Mouse (Mus musculus) neural tube, embryonic 13.5 days (tissue): Measurements from ENCODE around the gene Rragc. TPM values are rescaled to one million over a fixed set of nuclear protein-coding genes. Genes with fewer than 3 reads are reported as not detected.
"Not testable (repeated sequence)": the region's sequence is repeated elsewhere in the genome, so short reads cannot be mapped to it uniquely, and the experiment has no call there.

Source experiments
- ATAC-seq: fragments of 200-750 bp; cut with Nextera tagmentation; 2 replicates; pipeline ENCODE4 v1.8.0; 2017; ENCODE audit warnings: low read depth, mild to moderate bottlenecking, moderate TSS enrichment, moderate library complexity
- H3K27ac ChIP-seq: fragments of 300-500 bp; sonication (generic); replicated peaks from 2 replicates; pipeline ENCODE4 v1.5.1; 2015; ENCODE audit warnings: moderate library complexity, mild to moderate bottlenecking, inconsistent platforms
- H3K27me3 ChIP-seq: fragments of 300-500 bp; sonication (generic); 2 replicates; pipeline ENCODE4 v1.6.1; 2015; ENCODE audit warnings: mild to moderate bottlenecking, inconsistent platforms
- H3K36me3 ChIP-seq: fragments of 300-500 bp; sonication (generic); 2 replicates; pipeline ENCODE4 v1.6.1; 2015; ENCODE audit warnings: mild to moderate bottlenecking, inconsistent platforms
- H3K4me1 ChIP-seq: fragments of 300-500 bp; sonication (generic); replicated peaks from 2 replicates; pipeline ENCODE4 v1.6.1; 2015; ENCODE audit warnings: inconsistent platforms
- H3K4me2 ChIP-seq: fragments of 300-500 bp; sonication (generic); 2 replicates; pipeline ENCODE4 v1.6.1; 2015; ENCODE audit warnings: inconsistent platforms, mild to moderate bottlenecking, moderate library complexity
- H3K4me3 ChIP-seq: fragments of 300-500 bp; sonication (generic); 2 replicates; pipeline ENCODE4 v1.5.1; 2015; ENCODE audit warnings: mild to moderate bottlenecking, inconsistent platforms
- H3K9ac ChIP-seq: fragments of 300-500 bp; sonication (generic); 2 replicates; pipeline ENCODE4 v1.6.1; 2015; ENCODE audit warnings: moderate library complexity, mild to moderate bottlenecking, inconsistent platforms
- H3K9me3 ChIP-seq: fragments of 300-500 bp; sonication (generic); 2 replicates; pipeline ENCODE4 v1.6.1; 2016; ENCODE audit warnings: inconsistent platforms
- WGBS: fragments of 180-500 bp; shearing (Covaris S2); methylation state at CpG from one replicate; pipeline ENCODE4 v1.1.7; 2015; 5-methylcytosine and 5-hydroxymethylcytosine counted together
- polyA plus RNA-seq: library from polyadenylated mRNA; unstranded; fragments of >200 nt; fragmentation: Nextera tagmentation; extraction: Ambion mirVana; gene quantifications from 2 replicates; pipeline ENCODE4 v1.2.1, GENCODE M21; 2015

Rragc gene
- polyA plus RNA-seq, 1 experiment from 2014 or later: 49.9 TPM

GRCm38 (mm10) chr4:123921055-123921565 lies 3.9 kb downstream of the Rragc start:
- H3K4me3 ChIP-seq: no peak overlapping the region
- no peak overlapping the region for H3K9ac ChIP-seq
- no peak overlapping the region for H3K4me2 ChIP-seq
- H3K36me3 ChIP-seq: peaks cover 52% of the 10 kb centered on the region
- no peaks in the 10 kb centered on the region for H3K27me3 ChIP-seq
- H3K27ac ChIP-seq: no peak overlapping the region
- H3K9me3 ChIP-seq: no peaks in the 10 kb centered on the region
- WGBS: 89% methylated on average over 4 of the region's 4 CpGs
- no peak for ATAC-seq
- H3K4me1 ChIP-seq: peaks cover 18% of the 10 kb centered on the region

GRCm38 (mm10) chr4:123927961-123928360 lies 10.7 kb downstream of the Rragc start:
- Histone ChIP-seq H3K27me3 (no peaks in the 10 kb centered on the region), H3K4me1 (no peaks in the 10 kb centered on the region), H3K9me3 (no peaks in the 10 kb centered on the region), H3K36me3 (peaks cover 89% of the 10 kb centered on the region), H3K9ac (no peak overlapping the region), H3K4me2 (no peak overlapping the region), H3K4me3 (no peak overlapping the region), H3K27ac (no peak overlapping the region)
- no peak for ATAC-seq

- H3K27me3 ChIP-seq: no peaks in the 10 kb centered on the region
- peaks cover 88% of the 10 kb centered on the region for H3K36me3 ChIP-seq
- ATAC-seq: no peak
- H3K9ac ChIP-seq: no peak overlapping the region
- H3K4me3 ChIP-seq: no peak overlapping the region
- H3K27ac ChIP-seq: no peak overlapping the region
- H3K4me1 ChIP-seq: no peaks in the 10 kb centered on the region
- H3K9me3 ChIP-seq: no peaks in the 10 kb centered on the region
- H3K4me2 ChIP-seq: no peak overlapping the region
- 93% methylated on average over 4 of the region's 4 CpGs for WGBS
These were observed 12.7 kb downstream of the Rragc start for GRCm38 (mm10) chr4:123929994-123930393.

GRCm38 (mm10) chr4:123934306-123934705 lies 17.1 kb downstream of the Rragc start:
- Histone ChIP-seq H3K4me1 (no peaks in the 10 kb centered on the region), H3K36me3 (peaks cover 70% of the 10 kb centered on the region), H3K27ac (no peak overlapping the region), H3K9ac (no peak overlapping the region), H3K27me3 (no peaks in the 10 kb centered on the region), H3K4me2 (no peak overlapping the region), H3K4me3 (no peak overlapping the region), H3K9me3 (no peaks in the 10 kb centered on the region)
- 97% methylated on average over 4 of the region's 4 CpGs for WGBS
- ATAC-seq: no peak

- Histone ChIP-seq H3K9me3 (no peaks in the 10 kb centered on the region), H3K27ac (no peak overlapping the region), H3K27me3 (no peaks in the 10 kb centered on the region), H3K4me3 (no peak overlapping the region), H3K4me2 (no peak overlapping the region), H3K4me1 (no peaks in the 10 kb centered on the region), H3K36me3 (peaks cover 55% of the 10 kb centered on the region), H3K9ac (no peak overlapping the region)
- no peak for ATAC-seq
- 93% methylated on average over 7 of the region's 7 CpGs for WGBS
These were observed 18.8 kb downstream of the Rragc start for GRCm38 (mm10) chr4:123936059-123936458.

- ATAC-seq: no peak
- Histone ChIP-seq H3K9me3 (no peaks in the 10 kb centered on the region), H3K4me2 (no peak overlapping the region), H3K27me3 (peaks cover 9% of the 10 kb centered on the region; the same call in 1 of the 2 replicates), H3K27ac (no peak overlapping the region), H3K4me1 (no peaks in the 10 kb centered on the region), H3K9ac (no peak overlapping the region), H3K4me3 (no peak overlapping the region), H3K36me3 (peaks cover 24% of the 10 kb centered on the region)
- 5% methylated on average over 4 of the region's 4 CpGs for WGBS
These were observed 22.6 kb downstream of the Rragc start for GRCm38 (mm10) chr4:123939838-123940237.

- H3K9me3 ChIP-seq, H3K4me2 ChIP-seq, ATAC-seq, H3K4me1 ChIP-seq, H3K27me3 ChIP-seq, H3K4me3 ChIP-seq, H3K27ac ChIP-seq, H3K9ac ChIP-seq: not testable (repeated sequence)
- 78% methylated on average over 7 of the region's 7 CpGs for WGBS
- peaks cover 14% of the 10 kb centered on the region for H3K36me3 ChIP-seq
These were observed 23.6 kb downstream of the Rragc start for GRCm38 (mm10) chr4:123940878-123941277.

- Histone ChIP-seq H3K9me3 (no peaks in the 10 kb centered on the region), H3K4me3 (no peak overlapping the region), H3K36me3 (no peaks in the 10 kb centered on the region), H3K27me3 (peaks cover 11% of the 10 kb centered on the region), H3K4me2 (no peak overlapping the region), H3K27ac (no peak overlapping the region), H3K9ac (no peak overlapping the region), H3K4me1 (peaks cover 6% of the 10 kb centered on the region; the same call in 1 of the 2 replicates)
- WGBS: 77% methylated on average over 4 of the region's 4 CpGs
- no peak for ATAC-seq
These were observed 29.5 kb downstream of the Rragc start for GRCm38 (mm10) chr4:123946701-123947100.

GRCm38 (mm10) chr4:123947149-123947548 lies 29.9 kb downstream of the Rragc start:
- H3K4me3 ChIP-seq: no peak overlapping the region
- H3K27me3 ChIP-seq: peaks cover 7% of the 10 kb centered on the region
- H3K36me3 ChIP-seq: no peaks in the 10 kb centered on the region
- no peak overlapping the region for H3K9ac ChIP-seq
- no peak overlapping the region for H3K27ac ChIP-seq
- ATAC-seq: no peak
- 54% methylated on average over 5 of the region's 5 CpGs for WGBS
- H3K4me2 ChIP-seq: no peak overlapping the region
- H3K9me3 ChIP-seq: no peaks in the 10 kb centered on the region
- peaks cover 10% of the 10 kb centered on the region for H3K4me1 ChIP-seq

GRCm38 (mm10) chr4:123948901-123949300 lies 31.7 kb downstream of the Rragc start:
- ATAC-seq: no peak

GRCm38 (mm10) chr4:123949649-123950048 lies 32.4 kb downstream of the Rragc start:
- Histone ChIP-seq H3K27me3 (peaks cover 18% of the 10 kb centered on the region), H3K4me1 (peaks cover 11% of the 10 kb centered on the region), H3K36me3 (no peaks in the 10 kb centered on the region), H3K4me3 (no peak overlapping the region), H3K27ac (no peak overlapping the region), H3K9ac (no peak overlapping the region), H3K9me3 (no peaks in the 10 kb centered on the region), H3K4me2 (no peak overlapping the region)
- 0 out of 2 replicates have a peak, but pooled peaks have one; percentile 19 for ATAC-seq
- WGBS: 69% methylated on average over 10 of the region's 10 CpGs

More at GRCm38 (mm10) chr4:123948901-123949300, 31.7 kb downstream of the Rragc start:
- peaks cover 11% of the 10 kb centered on the region for H3K27me3 ChIP-seq
- H3K36me3 ChIP-seq: no peaks in the 10 kb centered on the region
- no peak overlapping the region for H3K9ac ChIP-seq
- no peak overlapping the region for H3K4me2 ChIP-seq
- no peaks in the 10 kb centered on the region for H3K9me3 ChIP-seq
- H3K4me1 ChIP-seq: peaks cover 11% of the 10 kb centered on the region
- 63% methylated on average over 6 of the region's 6 CpGs for WGBS
- no peak overlapping the region for H3K4me3 ChIP-seq
- no peak overlapping the region for H3K27ac ChIP-seq

GRCm38 (mm10) chr4:123952059-123952458 lies 34.8 kb downstream of the Rragc start:
- Histone ChIP-seq H3K4me1 (peaks cover 18% of the 10 kb centered on the region), H3K9me3 (no peaks in the 10 kb centered on the region)

More at GRCm38 (mm10) chr4:123952059-123952458, 34.8 kb downstream of the Rragc start:
- H3K9ac ChIP-seq: no peak overlapping the region
- H3K4me2 ChIP-seq: no peak overlapping the region
- H3K27me3 ChIP-seq: peaks cover 36% of the 10 kb centered on the region
- no peak overlapping the region for H3K4me3 ChIP-seq
- H3K36me3 ChIP-seq: no peaks in the 10 kb centered on the region
- 42% methylated on average over 7 of the region's 8 CpGs for WGBS
- H3K27ac ChIP-seq: no peak overlapping the region
- ATAC-seq: no peak
